Mouse (Mus musculus) liver, embryonic 14.5 days (tissue): ENCODE data around the gene Tet3.

Experiments
- CTCF ChIP-seq: IDR thresholded peaks from 2 replicates; pipeline ENCODE4 v1.5.1; 2016; ENCODE audit warnings: antibody characterized with exemption, low read depth, control low read depth
- EP300 ChIP-seq: IDR thresholded peaks from 2 replicates; pipeline ENCODE4 v1.6.1; 2016; ENCODE audit warnings: antibody characterized with exemption, low read depth

GRCm38 (mm10) chr6:83447031-83447430, 11.9 kb downstream of the Tet3 start:
- TF ChIP-seq CTCF (no peak), EP300 (no peak)
